Mouse (Mus musculus) MEL (cell line): ENCODE data around the gene Hbb-bs. TPM values are rescaled to one million over a fixed set of nuclear protein-coding genes. Genes with fewer than 3 reads are reported as not detected.
"Not testable (repeated sequence)": the region's sequence is repeated elsewhere in the genome, so short reads cannot be mapped to it uniquely, and the experiment has no call there.

Experiments used
- DNase-seq: peaks from one replicate; pipeline ENCODE4 v3.0.0; 2011; ENCODE audit warnings: low read depth, low spot score
- H3K27ac ChIP-seq: 2 replicates; pipeline ENCODE4 v1.5.1; 2012; ENCODE audit warnings: low read depth, mild to moderate bottlenecking, control low read depth, low read length, moderate library complexity; ENCODE audit not compliant: control insufficient read depth
- H3K27me3 ChIP-seq, 2 experiments: fragments of 150-350 bp in 1 of 2; sonication (generic) in 1 of 2; 2 replicates each; pipeline ENCODE4 v1.6.1; 2012; ENCODE audit warnings: low read length in 2 of 2, mild to moderate bottlenecking in 2 of 2, improper control_type of control experiment in 1 of 2, moderate library complexity in 1 of 2; ENCODE audit not compliant: insufficient read depth in 2 of 2, control insufficient read depth in 1 of 2
- H3K36me3 ChIP-seq, 2 experiments: 2 replicates each; pipeline ENCODE4 v1.6.1; 2012 to 2014; ENCODE audit warnings: low read length in 2 of 2, improper control_type of control experiment in 1 of 2, inconsistent platforms in 1 of 2, mild to moderate bottlenecking in 1 of 2; ENCODE audit not compliant: insufficient read depth in 2 of 2, control insufficient read depth in 1 of 2
- H3K4me1 ChIP-seq, 2 experiments: fragments of 150-350 bp in 1 of 2; sonication (generic) in 1 of 2; 2 replicates each; pipeline ENCODE4 v1.6.1; 2012; ENCODE audit warnings: low read length in 2 of 2, improper control_type of control experiment in 1 of 2, mild to moderate bottlenecking in 1 of 2; ENCODE audit not compliant: insufficient read depth in 2 of 2, control insufficient read depth in 1 of 2
- H3K4me3 ChIP-seq, 2 experiments: fragments of 150-350 bp in 1 of 2; sonication (generic) in 1 of 2; 2 replicates each; pipeline ENCODE4 v1.5.1; 2012; ENCODE audit warnings: low read depth in 2 of 2, low read length in 2 of 2, mild to moderate bottlenecking in 2 of 2, moderate library complexity in 2 of 2, control low read depth in 1 of 2, improper control_type of control experiment in 1 of 2; ENCODE audit not compliant: control insufficient read depth in 1 of 2, insufficient read depth in 1 of 2
- H3K79me2 ChIP-seq: 2 replicates; pipeline ENCODE4 v1.6.1; 2012; ENCODE audit warnings: mild to moderate bottlenecking, low read length, moderate library complexity; ENCODE audit not compliant: control insufficient read depth, poor library complexity, insufficient read depth
- H3K9ac ChIP-seq: 2 replicates; pipeline ENCODE4 v1.6.1; 2012; ENCODE audit warnings: low read depth, mild to moderate bottlenecking, control low read depth, low read length, moderate library complexity; ENCODE audit not compliant: control insufficient read depth, poor library complexity, severe bottlenecking
- H3K9me3 ChIP-seq: fragments of 150-350 bp; sonication (generic); replicated peaks from 2 replicates; pipeline ENCODE4 v1.6.1; 2012; ENCODE audit warnings: mild to moderate bottlenecking, low read length, improper control_type of control experiment, moderate library complexity; ENCODE audit not compliant: insufficient read depth
- CHD2 ChIP-seq: IDR thresholded peaks from 2 replicates; pipeline ENCODE4 v1.6.1; 2011; ENCODE audit warnings: low read length, improper control_type of control experiment
- E2F4 ChIP-seq: IDR thresholded peaks from 2 replicates; pipeline ENCODE4 v1.6.1; 2011; ENCODE audit warnings: low read depth, low read length, improper control_type of control experiment, borderline replicate concordance
- ELF1 ChIP-seq: IDR thresholded peaks from 2 replicates; pipeline ENCODE4 v1.6.1; 2014; ENCODE audit warnings: low read depth, mild to moderate bottlenecking, inconsistent platforms, low read length, improper control_type of control experiment, moderate library complexity
- EP300 ChIP-seq, 2 experiments: IDR thresholded peaks; 2 replicates each; pipeline ENCODE4 v1.6.1; 2011; ENCODE audit warnings: improper control_type of control experiment in 2 of 2, low read length in 2 of 2, low read depth in 1 of 2, mild to moderate bottlenecking in 1 of 2
- HCFC1 ChIP-seq: IDR thresholded peaks from 2 replicates; pipeline ENCODE4 v1.6.1; 2012; ENCODE audit warnings: low read depth, mild to moderate bottlenecking, inconsistent platforms, low read length, improper control_type of control experiment, moderate library complexity
- JUND ChIP-seq: IDR thresholded peaks from 2 replicates; pipeline ENCODE4 v1.6.1; 2011; ENCODE audit warnings: low read depth, mild to moderate bottlenecking, improper control_type of control experiment, low read length
- MAFK ChIP-seq: IDR thresholded peaks from 2 replicates; pipeline ENCODE4 v1.6.1; 2011; ENCODE audit warnings: low read depth, mild to moderate bottlenecking, low read length, improper control_type of control experiment, borderline replicate concordance
- polyA plus RNA-seq, 2 experiments: library from polyadenylated mRNA; stranded (reverse) in 1 of 2; unstranded in 1 of 2; fragments of >175 nt in 1 of 2; fragments of >200 nt in 1 of 2; gene quantifications; 2 replicates each; pipeline versions ENCODE4 v1.2.1 to v1.2.4; 2012; ENCODE audit warnings: low replicate concordance in 2 of 2, low read depth in 1 of 2; ENCODE audit not compliant: insufficient read length in 2 of 2, insufficient read depth in 1 of 2, missing spikeins in 1 of 2
- total RNA-seq: library from RNA; depleted of rRNA; stranded (reverse); fragments of 300-350 nt; gene quantifications from 2 replicates; pipeline ENCODE4 v1.2.3, GENCODE M21; 2012

Gene Hbb-bs
- total and polyA plus RNA-seq, 3 experiments, result 79.0 to 208 TPM; not detected in 1

GRCm38 (mm10) chr7:103825536-103826254 is 2.2 kb downstream of the Hbb-bs start:
- Histone ChIP-seq H3K9me3 (no peaks in the 10 kb centered on the region), H3K27ac (no peak overlapping the region)
- no peak for DNase-seq
- TF ChIP-seq MAFK, result no peak
- no peak for TF ChIP-seq E2F4
- TF ChIP-seq ELF1, result no peak
- no peak for TF ChIP-seq HCFC1
- TF ChIP-seq, all 39 proteins: peak for 0
- H3K36me3 ChIP-seq, result peaks cover 0 to 6% of the 10 kb centered on the region in 2 experiments; a peak in 2 of 4 replicates
- peaks cover 6 to 11% of the 10 kb centered on the region in 2 experiments for H3K4me1 ChIP-seq
- H3K9ac ChIP-seq, result no peak overlapping the region
- no peaks in the 10 kb centered on the region for H3K27me3 ChIP-seq
- H3K4me3 ChIP-seq, result no peak overlapping the region
- H3K79me2 ChIP-seq, result no peaks in the 10 kb centered on the region

GRCm38 (mm10) chr7:103824597-103824996 is 3.3 kb downstream of the Hbb-bs start:
- H3K9me3 ChIP-seq, result no peaks in the 10 kb centered on the region
- peaks cover 0 to 6% of the 10 kb centered on the region in 2 experiments; a peak in 2 of 4 replicates for H3K36me3 ChIP-seq
- DNase-seq, result no peak
- TF ChIP-seq EP300 (IDR thresholded peaks at IDR 0.05; ENCODE audit: low read depth in 1 of 2, low read length in 2 of 2) (0 out of 4 replicates have a peak, but pooled peaks of 1 of the 2 experiments have one; percentile 17), CHD2 (no peak)
- TF ChIP-seq, all 39 proteins: peak for 1
- no peaks in the 10 kb centered on the region for H3K27me3 ChIP-seq
- H3K9ac ChIP-seq, result no peak overlapping the region
- peaks cover 6 to 11% of the 10 kb centered on the region in 2 experiments for H3K4me1 ChIP-seq
- H3K79me2 ChIP-seq, result no peaks in the 10 kb centered on the region
- H3K4me3 ChIP-seq, result no peak overlapping the region
- no peak overlapping the region for H3K27ac ChIP-seq

- peak in 1 of 2 experiments; percentile 2; a peak in 1 of 4 replicates for TF ChIP-seq EP300 (IDR thresholded peaks at IDR 0.05; ENCODE audit: low read depth in 1 of 2, low read length in 2 of 2)
- peak; percentile 89 for TF ChIP-seq JUND
- Histone ChIP-seq H3K9ac (peak overlapping the region; percentile 29), H3K36me3 (peaks cover 0 to 15% of the 10 kb centered on the region in 2 experiments; a peak in 2 of 4 replicates), H3K4me1 (peaks cover 13 to 20% of the 10 kb centered on the region in 2 experiments), H3K27ac (peak overlapping the region; percentile 53)
- not testable (repeated sequence) for H3K27me3 ChIP-seq, H3K4me3 ChIP-seq, H3K79me2 ChIP-seq, H3K9me3 ChIP-seq
- DNase-seq, result peak; percentile 62
Measured at GRCm38 (mm10) chr7:103815085-103815484, 12.8 kb downstream of the Hbb-bs start.
